Mouse (Mus musculus): ENCODE data around the gene Chd8. TPM values are rescaled to one million over a fixed set of nuclear protein-coding genes. Genes with fewer than 3 reads are reported as not detected.

The Chd8 gene
- polyA plus RNA-seq, 1 experiment from 2014 or later = 47.4 TPM

DNA sequence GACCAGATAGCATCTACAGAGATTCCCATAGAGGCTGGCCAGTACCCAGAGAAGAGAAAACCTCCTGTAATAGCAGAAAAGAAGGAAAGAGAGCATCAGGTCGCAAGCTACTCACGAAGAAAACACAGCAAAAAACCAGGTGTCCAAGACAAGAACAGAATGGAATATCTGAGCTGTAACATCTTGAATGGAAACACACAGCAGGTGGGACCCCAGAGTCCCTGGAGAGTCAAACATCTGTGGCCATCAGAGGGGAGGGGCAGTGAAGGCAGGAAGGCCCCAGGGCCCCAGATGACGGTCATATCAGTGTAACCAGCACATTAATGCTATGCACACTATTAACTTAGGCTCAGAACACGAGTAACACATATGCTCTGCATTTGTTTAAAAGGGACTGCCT, 107.7 kb downstream of the Chd8 start:
- H3K4me1 ChIP-seq = no peaks in the 10 kb centered on the region
- WGBS = 49% methylated on average over 4 of the region's 4 CpGs
- H3K4me2 ChIP-seq = no peak overlapping the region
- H3K27ac ChIP-seq = no peak overlapping the region
- no peaks in the 10 kb centered on the region for H3K9me3 ChIP-seq
- H3K27me3 ChIP-seq = no peaks in the 10 kb centered on the region
- ATAC-seq (ENCODE audit: insufficient number of reproducible peaks, insufficient read depth, low FRiP score, low TSS enrichment, low read depth) = no peak
- H3K9ac ChIP-seq = no peak overlapping the region
- no peak overlapping the region for H3K4me3 ChIP-seq
- no peaks in the 10 kb centered on the region for H3K36me3 ChIP-seq

Other genes starting within 250 kb of the Chd8 start
- 0.44 and 1.1 TPM in 2 replicates for gene Tmem253, start 242.1 kb downstream of the Chd8 start, polyA plus RNA-seq (2015; fragmentation: Nextera tagmentation; extraction: Ambion mirVana)
- gene Zfp219, start 237.0 kb downstream of the Chd8 start, polyA plus RNA-seq (2015; fragmentation: Nextera tagmentation; extraction: Ambion mirVana) = 31.1 and 36.0 TPM in 2 replicates
- gene Olfr221, start 215.3 kb downstream of the Chd8 start, polyA plus RNA-seq (2015; fragmentation: Nextera tagmentation; extraction: Ambion mirVana) = not detected in 2 replicates
- gene Hnrnpc, start 153.8 kb downstream of the Chd8 start, polyA plus RNA-seq (2015; fragmentation: Nextera tagmentation; extraction: Ambion mirVana) = 755 and 841 TPM in 2 replicates
- gene Rpgrip1, start 147.1 kb downstream of the Chd8 start, polyA plus RNA-seq (2015; fragmentation: Nextera tagmentation; extraction: Ambion mirVana) = 71.6 and 81.6 TPM in 2 replicates
- 74.6 TPM in 2 replicates for gene Supt16, start 60.4 kb downstream of the Chd8 start, polyA plus RNA-seq (2015; fragmentation: Nextera tagmentation; extraction: Ambion mirVana)
- gene Tox4, start 21.4 kb upstream of the Chd8 start, polyA plus RNA-seq (2015; fragmentation: Nextera tagmentation; extraction: Ambion mirVana) = 41.9 TPM in 2 replicates
- 24.0 and 27.9 TPM in 2 replicates for gene Rab2b, start 21.8 kb upstream of the Chd8 start, polyA plus RNA-seq (2015; fragmentation: Nextera tagmentation; extraction: Ambion mirVana)
- gene Mettl3, start 47.3 kb upstream of the Chd8 start, polyA plus RNA-seq (2015; fragmentation: Nextera tagmentation; extraction: Ambion mirVana) = 51.4 and 52.9 TPM in 2 replicates
- gene Sall2, start 71.0 kb upstream of the Chd8 start, polyA plus RNA-seq (2015; fragmentation: Nextera tagmentation; extraction: Ambion mirVana) = 26.2 and 27.7 TPM in 2 replicates
- 0.19 TPM in 1 of 2 replicates, not detected in the other for gene Olfr1513, start 98.6 kb upstream of the Chd8 start, polyA plus RNA-seq (2015; fragmentation: Nextera tagmentation; extraction: Ambion mirVana)
- gene Olfr1512, start 121.4 kb upstream of the Chd8 start, polyA plus RNA-seq (2015; fragmentation: Nextera tagmentation; extraction: Ambion mirVana) = 0.14 TPM in 1 of 2 replicates, not detected in the other
- gene Olfr1511, start 139.6 kb upstream of the Chd8 start, polyA plus RNA-seq (2015; fragmentation: Nextera tagmentation; extraction: Ambion mirVana) = not detected in 2 replicates
- gene Olfr1510, start 156.6 kb upstream of the Chd8 start, polyA plus RNA-seq (2015; fragmentation: Nextera tagmentation; extraction: Ambion mirVana) = not detected in 2 replicates
- not detected in 2 replicates for gene Olfr1509, start 185.2 kb upstream of the Chd8 start, polyA plus RNA-seq (2015; fragmentation: Nextera tagmentation; extraction: Ambion mirVana)
- 0.10 TPM in 1 of 2 replicates, not detected in the other for gene Olfr1508, start 209.7 kb upstream of the Chd8 start, polyA plus RNA-seq (2015; fragmentation: Nextera tagmentation; extraction: Ambion mirVana)
- gene Olfr1507, start 238.0 kb upstream of the Chd8 start, polyA plus RNA-seq (2015; fragmentation: Nextera tagmentation; extraction: Ambion mirVana) = not detected in 2 replicates